Mouse (Mus musculus) urinary bladder, postnatal 14 days (tissue): Measurements from ENCODE around the gene Hist1h2ad.
A peak's percentile ranks its signal among the peaks of the same experiment; 100 is the strongest.
"Not testable (repeated sequence)": the region's sequence is repeated elsewhere in the genome, so short reads cannot be mapped to it uniquely, and the experiment has no call there.

Experiments
- DNase-seq: peaks from one replicate; pipeline ENCODE4 v3.0.0; 2021; ENCODE audit warnings: low spot score

Gene Hist1h2ad

GRCm38 (mm10) chr13:23573898-23574524 lies at the start of gene Hist1h2ad, which contains the start of gene Hist1h2bf:
Gene Hist1h2ad (plus strand): TSS chr13:23574381.
Gene Hist1h2bf (minus strand): TSS chr13:23574196.
- DNase-seq: peak; percentile 91

- DNase-seq: peak; percentile 75
These were observed 49.5 kb upstream of the Hist1h2ad start for GRCm38 (mm10) chr13:23524654-23525053.

- no peak for DNase-seq
These were observed 48.3 kb upstream of the Hist1h2ad start for GRCm38 (mm10) chr13:23525901-23526300.

GRCm38 (mm10) chr13:23526312-23526711 lies 47.9 kb upstream of the Hist1h2ad start:
- peak; percentile 92 for DNase-seq

- no peak for DNase-seq
These were observed 45.2 kb upstream of the Hist1h2ad start for GRCm38 (mm10) chr13:23529005-23529404.

GRCm38 (mm10) chr13:23529480-23530165 lies 44.6 kb upstream of the Hist1h2ad start:
- no peak for DNase-seq

GRCm38 (mm10) chr13:23530181-23530900 lies 43.8 kb upstream of the Hist1h2ad start:
- DNase-seq: peak; percentile 56

- DNase-seq: peak; percentile 96
These were observed 43.0 kb upstream of the Hist1h2ad start, which contains the start of gene Hist1h4h for GRCm38 (mm10) chr13:23530901-23531875. Gene Hist1h4h (plus strand): TSS chr13:23531050.

GRCm38 (mm10) chr13:23532262-23533075 lies 41.7 kb upstream of the Hist1h2ad start:
- no peak for DNase-seq

GRCm38 (mm10) chr13:23533560-23534367 lies 40.4 kb upstream of the Hist1h2ad start, which contains the start of gene Hist1h2af:
Gene Hist1h2af (plus strand): TSS chr13:23533906.
- DNase-seq: peak; percentile 74

- DNase-seq: no peak
These were observed 39.6 kb upstream of the Hist1h2ad start for GRCm38 (mm10) chr13:23534368-23535131.

GRCm38 (mm10) chr13:23535137-23536075 lies 38.8 kb upstream of the Hist1h2ad start, which contains the start of gene Hist1h3g:
Gene Hist1h3g (plus strand): TSS chr13:23535422.
- DNase-seq: peak; percentile 87

GRCm38 (mm10) chr13:23536076-23536822 lies 37.9 kb upstream of the Hist1h2ad start:
- no peak for DNase-seq

GRCm38 (mm10) chr13:23537006-23537710 lies 37.0 kb upstream of the Hist1h2ad start:
- no peak for DNase-seq

- DNase-seq: no peak
These were observed 35.9 kb upstream of the Hist1h2ad start for GRCm38 (mm10) chr13:23538249-23538648.

GRCm38 (mm10) chr13:23539821-23540220 lies 34.4 kb upstream of the Hist1h2ad start:
- not testable (repeated sequence) for DNase-seq
